Mouse (Mus musculus) brain, adult 2 months (tissue): Measurements from ENCODE around the gene Mospd3.

Source experiments
- DNase-seq: peaks from one replicate; pipeline ENCODE4 v3.0.0; 2011; ENCODE audit warnings: low read depth, low spot score

Gene Mospd3

DNA sequence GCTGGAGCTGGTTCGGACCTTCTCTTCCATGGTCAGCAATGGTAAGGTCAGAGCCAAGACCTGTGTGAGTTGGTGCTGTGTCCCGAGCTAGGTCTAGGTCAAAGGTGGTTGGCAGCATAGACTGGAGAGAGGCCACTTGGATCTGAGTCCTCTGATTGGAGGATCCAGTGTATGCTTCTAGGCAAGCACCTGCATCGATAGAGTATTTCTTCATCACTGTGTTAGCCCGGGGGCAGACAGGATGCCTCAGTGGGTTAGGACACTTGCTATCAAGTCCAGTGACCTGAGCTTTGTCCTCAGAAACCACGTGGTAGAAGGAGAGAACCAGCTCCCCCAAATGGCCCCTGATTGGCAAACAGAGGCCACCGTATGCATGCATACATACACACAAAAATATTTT, 20.6 kb downstream of the Mospd3 start:
- no peak for DNase-seq

DNA sequence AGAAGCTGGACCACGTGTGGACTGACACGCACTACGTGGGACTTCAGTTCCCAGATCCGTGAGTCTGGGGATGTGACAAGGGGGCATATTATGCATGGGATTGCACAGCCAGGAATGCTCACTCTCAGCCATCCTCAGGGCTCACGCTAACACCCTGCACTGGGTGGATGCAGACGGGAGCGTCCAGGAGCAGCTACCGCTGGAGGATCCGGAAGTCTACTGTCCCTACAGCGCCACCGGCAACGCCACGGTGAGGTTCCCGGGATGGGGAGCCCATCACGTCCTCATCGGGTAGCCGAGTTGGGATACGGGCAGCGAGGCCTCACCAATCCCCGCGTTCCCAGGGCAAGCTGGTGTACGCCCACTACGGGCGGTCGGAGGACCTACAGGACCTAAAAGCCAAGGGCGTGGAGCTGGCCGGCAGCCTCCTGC, 26.4 kb downstream of the Mospd3 start:
- peak; percentile 89 for DNase-seq

DNA sequence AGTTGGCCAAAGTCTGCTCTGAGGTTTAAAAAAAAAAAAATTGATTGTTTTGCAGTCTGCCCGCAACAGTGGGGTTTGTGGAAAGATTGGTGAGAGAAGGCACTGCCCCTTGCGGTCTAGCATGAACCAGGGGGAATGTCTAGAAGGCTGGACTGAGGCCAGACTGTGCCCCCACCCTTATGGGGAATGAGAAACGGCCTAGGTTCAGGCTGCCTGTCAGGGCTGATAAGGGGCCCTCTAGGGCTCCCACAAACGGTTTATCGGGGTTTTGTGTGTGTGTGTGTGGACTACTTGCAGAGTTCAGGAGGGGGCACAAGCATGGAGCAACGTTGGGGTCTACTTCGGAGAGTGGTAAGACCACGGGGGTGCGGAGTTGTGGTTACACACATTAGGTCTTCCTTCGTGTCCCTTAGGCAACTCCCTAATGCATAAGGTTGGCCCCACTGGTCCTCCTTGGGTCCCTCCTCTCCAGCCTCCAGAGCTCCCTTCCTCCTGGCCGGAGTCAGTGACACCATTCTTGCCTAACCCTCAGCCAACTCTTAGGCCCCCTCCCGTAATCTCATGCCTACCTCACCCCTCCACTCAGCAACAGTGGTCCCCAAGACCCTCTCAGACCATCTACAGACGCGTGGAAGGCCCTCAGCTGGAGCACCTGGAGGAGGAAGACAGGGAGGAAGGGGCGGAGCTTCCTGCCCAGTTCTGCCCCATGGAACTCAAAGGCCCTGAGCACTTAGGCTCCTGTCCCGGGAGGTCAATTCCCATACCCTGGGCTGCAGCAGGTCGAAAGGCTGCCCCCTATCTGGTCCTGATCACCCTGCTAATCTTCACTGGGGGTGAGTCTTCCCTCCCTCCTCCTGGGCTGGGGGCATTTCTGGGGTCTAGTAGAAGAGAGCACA, 29.9 kb downstream of the Mospd3 start:
- no peak for DNase-seq

DNA sequence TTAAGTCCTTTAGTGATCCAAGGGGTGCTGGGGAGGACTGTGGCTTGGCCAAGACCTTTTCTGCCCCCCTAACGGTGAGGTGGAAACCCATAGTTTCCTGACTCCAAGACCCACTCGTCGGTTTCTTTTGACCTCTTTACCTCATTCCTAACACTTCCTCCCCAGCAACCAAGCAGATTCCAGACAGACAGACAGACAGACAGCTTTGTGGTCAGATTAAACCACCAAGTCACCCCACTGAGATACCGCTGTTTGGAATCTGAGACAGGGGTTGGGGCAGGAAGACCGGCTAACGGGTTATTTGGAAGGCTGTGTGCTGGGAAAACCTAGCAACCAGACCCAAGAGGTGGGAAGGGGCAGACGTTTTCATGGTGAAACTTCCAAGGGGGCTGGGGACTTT, 30.7 kb downstream of the Mospd3 start:
- no peak for DNase-seq

DNA sequence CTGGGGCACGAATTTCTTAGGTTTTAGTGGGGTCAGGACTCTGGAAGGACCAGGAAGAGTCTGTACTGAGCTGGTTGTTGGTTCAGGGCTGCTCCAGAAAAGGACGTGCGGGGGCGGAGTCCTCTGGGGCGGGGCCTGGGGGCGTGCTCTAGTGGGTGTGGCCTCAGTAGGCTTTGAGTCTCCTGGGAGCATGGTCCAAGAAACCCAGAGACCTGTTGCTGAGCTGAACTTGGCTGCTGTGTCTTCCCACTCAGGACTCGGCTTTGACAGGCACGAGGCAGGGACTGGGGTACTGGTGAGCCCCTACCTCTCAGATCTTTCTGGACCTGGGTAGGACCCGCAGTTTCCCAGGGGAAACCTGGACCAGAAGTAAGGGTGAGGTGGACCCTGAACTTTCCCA, 31.2 kb downstream of the Mospd3 start, which contains the start of gene Tfr2:
TSS of gene Tfr2 (plus strand) at position 176 of the 400 bp plus-strand sequence.
- DNase-seq, result peak; percentile 15

DNA sequence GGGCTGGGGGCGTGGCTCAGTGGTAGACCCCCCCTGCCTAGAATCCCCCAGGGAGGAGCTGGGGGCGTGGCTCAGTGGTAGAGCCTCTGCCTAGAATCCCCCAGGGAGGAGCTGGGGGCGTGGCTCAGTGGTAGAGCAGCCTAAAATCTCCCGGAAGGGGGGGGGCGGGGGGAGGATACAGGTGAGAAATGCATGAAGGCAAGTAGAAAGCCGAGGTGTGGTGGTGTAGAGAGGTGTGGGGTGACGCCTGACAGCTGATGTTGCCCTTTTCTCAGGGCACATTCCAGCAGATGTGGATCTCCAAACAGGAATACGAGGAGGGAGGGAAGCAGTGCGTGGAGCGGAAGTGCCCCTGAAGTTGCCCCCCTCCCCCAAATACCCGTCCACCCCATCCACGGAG, 31.8 kb downstream of the Mospd3 start:
- no peak for DNase-seq

DNA sequence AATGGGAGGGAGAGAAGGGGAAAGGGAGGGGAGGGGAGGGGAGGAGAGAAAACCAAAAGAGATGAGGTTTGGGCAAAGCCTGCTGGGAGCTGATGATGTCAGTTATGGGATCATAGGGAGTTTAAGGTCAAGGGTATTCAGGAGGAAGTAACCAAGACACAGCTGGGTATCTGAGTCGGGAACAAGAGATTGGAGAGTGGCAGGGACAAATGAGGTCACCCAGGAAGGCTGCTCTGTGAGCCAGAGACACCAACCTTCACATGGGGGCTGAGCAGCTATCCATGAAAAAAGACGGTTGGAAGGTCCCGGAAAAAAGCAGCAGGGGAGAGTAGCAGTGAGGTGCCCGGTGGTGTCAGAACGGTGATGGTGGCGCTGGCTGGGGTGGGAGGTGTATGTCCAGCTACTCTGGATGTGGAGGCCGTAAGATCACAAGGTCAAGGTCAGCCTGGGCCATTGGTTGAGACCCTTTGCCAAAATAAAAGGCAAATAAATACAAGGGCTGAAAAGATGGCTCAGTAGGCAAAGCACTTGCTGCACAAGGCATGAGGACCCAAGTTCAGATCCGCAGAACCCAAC, 32.5 kb downstream of the Mospd3 start:
- no peak for DNase-seq

DNA sequence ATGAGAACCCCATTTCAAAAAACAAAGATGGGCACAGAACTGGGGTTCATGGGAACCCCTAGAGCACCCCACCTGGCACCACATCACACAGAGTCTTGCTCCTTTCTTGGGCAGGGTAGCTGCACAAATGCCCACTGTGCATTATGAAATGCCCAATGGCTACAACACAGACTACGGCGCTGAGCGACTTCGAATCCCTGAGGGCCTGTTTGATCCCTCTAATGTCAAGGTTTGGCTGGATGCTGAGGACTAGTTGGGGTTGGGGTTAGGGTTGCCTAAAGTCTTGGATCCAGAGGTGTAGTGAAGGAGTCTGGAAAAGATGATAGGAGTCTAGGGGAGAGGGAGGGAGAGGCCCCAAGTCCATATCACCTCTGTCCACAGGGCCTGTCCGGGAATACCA, 34.4 kb downstream of the Mospd3 start:
- no peak for DNase-seq

DNA sequence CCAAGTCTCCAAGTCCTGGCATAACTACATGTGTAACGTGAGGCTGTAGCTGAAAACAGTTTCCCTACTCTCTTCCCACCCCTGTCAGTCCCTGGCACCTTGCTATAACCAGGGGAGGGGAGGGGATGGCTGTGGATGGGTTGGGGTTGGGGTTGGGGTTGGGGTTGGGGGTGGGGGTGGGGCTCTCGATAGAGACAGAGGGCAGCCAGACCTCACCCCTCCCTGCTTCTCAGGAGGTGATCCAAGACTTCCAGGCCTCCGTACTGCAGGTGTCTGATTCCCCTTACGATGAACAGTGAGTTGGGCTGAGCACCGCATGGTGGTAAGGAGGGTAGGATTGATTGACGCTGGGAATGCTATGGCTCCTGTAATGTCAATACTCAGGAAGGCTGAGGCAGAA, 35.1 kb downstream of the Mospd3 start:
- no peak for DNase-seq

DNA sequence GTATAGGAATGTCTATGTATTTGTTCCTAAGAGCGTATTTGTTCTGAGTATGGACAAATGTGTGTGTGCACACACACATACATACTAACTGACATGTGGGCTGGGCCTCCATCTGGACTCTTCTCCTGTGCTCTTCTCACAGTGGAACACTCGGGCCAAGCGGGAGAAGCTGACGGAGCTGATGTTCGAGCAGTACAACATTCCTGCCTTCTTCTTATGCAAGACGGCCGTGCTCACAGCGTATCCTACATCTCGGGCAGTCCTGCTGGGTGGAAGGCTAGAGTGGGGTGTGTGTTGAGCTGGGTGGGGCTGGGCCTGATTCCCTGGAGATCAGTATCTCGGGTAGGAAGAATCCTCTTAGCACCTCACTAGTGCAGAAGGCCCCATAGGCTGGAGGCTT, 37.9 kb downstream of the Mospd3 start:
- DNase-seq, result peak; percentile 73

DNA sequence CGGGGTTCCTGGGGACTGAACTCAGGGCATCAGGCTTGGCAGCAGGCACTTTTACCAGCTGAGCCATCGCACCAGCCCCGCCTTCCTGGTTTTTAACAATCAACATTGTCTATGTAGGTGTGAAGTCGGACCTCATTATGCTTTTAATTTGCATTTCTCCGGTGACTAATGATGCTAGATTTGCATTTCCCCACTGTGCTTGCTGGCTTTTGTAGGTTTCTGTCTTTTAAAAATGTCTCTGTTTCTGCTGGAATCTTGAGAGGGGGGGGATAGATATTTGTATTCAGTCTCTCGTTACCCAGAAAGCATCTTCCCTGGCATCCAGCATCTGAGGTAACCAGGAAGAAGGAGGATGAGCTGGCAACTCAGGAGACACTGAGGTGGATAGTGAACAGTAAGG, 39.3 kb downstream of the Mospd3 start:
- DNase-seq, result peak; percentile 60

DNA sequence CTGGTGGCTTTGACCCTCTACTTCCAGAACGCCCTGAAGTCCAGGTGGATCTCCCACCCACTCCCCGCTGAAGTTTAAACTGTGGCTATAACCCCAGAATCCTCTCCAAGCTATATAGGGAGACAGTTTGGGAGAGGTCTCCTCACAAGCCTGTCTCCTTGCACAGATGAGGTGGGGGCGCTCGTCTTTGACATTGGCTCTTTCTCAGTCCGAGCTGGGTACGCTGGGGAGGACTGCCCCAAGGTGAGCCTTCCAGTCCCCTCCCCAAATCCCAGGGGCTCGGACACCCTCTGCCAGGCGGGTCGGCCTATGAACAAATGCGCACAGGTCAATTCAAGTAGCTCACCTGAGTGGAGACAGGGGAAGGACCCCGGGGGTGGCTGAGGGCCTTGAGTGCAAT, 47.0 kb downstream of the Mospd3 start:
- no peak for DNase-seq

DNA sequence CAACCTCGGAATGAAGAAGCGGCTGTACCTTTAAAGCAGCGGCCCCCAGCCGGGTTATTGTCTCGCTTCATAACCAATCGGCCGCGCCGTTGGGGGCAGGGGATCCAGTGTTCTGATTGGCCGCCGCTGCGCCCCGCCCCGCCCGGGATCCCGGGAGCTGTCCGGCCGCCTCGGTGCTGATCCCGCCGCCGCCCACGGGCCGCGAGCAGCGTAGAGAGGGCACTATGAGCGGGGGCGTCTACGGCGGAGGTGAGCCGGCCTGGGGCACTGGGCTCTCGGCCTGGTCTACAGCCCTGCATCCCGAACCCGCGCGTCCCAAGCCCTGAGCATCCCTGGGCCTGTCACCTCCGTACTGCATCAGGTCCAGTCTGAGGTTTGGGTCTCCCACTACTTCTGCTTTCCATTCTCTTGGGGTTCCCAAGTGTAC, 47.4 kb downstream of the Mospd3 start, which contains the start of gene Actl6b:
TSS of gene Actl6b (plus strand) at position 107 of the 427 bp plus-strand sequence.
- DNase-seq, result peak; percentile 94

DNA sequence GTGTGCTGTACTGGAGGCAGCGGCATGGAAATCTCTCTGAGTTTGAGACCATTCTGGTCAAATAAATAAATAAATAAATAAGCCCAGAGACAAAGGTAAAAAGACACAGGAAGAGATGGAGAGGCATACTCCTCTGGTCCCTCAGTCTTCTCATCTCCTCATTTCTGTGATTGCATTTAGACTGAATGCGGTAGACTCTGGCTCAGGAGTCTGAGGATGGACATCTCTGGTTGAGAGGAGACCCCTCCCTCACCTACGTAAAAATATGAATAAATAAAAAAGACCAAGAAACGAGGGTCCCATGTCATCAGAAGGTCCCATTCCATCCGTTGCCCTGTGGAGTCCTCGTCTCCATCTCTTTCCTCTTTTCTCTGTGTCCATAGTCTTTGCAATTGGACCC, 47.9 kb downstream of the Mospd3 start:
- no peak for DNase-seq

DNA sequence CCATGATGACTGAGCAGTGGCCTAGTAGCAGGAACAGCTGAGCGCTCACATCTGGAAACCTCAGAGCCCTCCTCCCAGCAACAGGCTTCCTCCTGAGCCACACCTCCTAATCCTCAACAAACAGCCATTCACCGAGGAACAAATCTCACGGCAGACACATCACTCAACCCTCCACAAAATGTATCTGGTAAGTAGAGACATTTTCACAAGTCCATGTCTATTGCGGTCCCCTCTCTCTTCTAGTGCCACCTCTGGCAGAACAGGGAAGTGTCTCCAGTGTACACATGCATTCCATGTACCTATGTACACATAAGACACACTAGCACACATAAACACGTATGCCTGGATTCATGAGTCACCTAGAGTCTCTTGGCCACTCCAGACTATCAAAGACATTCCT, 49.7 kb downstream of the Mospd3 start:
- peak; percentile 47 for DNase-seq

DNA sequence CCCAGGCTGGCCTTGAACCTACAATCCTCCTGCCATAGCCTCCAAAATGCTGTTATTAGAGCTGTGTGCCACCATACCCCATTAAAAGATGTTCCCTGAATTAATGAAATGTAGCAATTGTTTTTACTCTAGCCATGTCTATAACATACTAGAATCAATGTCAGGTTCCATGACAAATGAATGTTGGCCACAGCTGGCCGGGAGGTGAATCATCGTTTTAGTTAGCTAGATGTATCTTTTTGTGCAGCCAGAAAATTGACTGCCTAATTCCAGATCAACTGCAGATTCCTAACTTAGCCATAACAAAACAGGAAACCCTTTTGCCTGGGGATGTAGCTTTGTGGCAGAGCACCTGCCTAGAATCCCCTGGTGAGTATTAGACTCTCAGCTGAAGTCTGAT, 51.0 kb downstream of the Mospd3 start:
- DNase-seq, result no peak
